Mouse (Mus musculus) intestine, embryonic 16.5 days (tissue): ENCODE data around the gene Eva1b. TPM values are rescaled to one million over a fixed set of nuclear protein-coding genes. Genes with fewer than 3 reads are reported as not detected.

Source experiments
- polyA plus RNA-seq: library from polyadenylated mRNA; unstranded; fragments of >200 nt; fragmentation: Nextera tagmentation; extraction: Ambion mirVana; gene quantifications from 2 replicates; pipeline ENCODE4 v1.2.1, GENCODE M21; 2015

The Eva1b gene
- polyA plus RNA-seq, 1 experiment from 2014 or later: 35.4 TPM

Other genes starting within 250 kb of the Eva1b start
- gene Csf3r, start 123.2 kb upstream of the Eva1b start, polyA plus RNA-seq: 0.56 and 0.83 TPM in 2 replicates
- gene Mrps15, start 100.8 kb upstream of the Eva1b start, polyA plus RNA-seq: 142 and 151 TPM in 2 replicates
- gene Oscp1, start 89.2 kb upstream of the Eva1b start, polyA plus RNA-seq: 7.2 and 11.1 TPM in 2 replicates
- 54.8 and 57.5 TPM in 2 replicates for gene Lsm10, start 51.1 kb upstream of the Eva1b start, polyA plus RNA-seq
- 26.1 and 28.5 TPM in 2 replicates for gene Stk40, start 43.8 kb upstream of the Eva1b start, polyA plus RNA-seq
- gene Sh3d21, start 15.7 kb downstream of the Eva1b start, polyA plus RNA-seq: 13.2 and 13.9 TPM in 2 replicates
- gene Thrap3, start 55.0 kb downstream of the Eva1b start, polyA plus RNA-seq: 132 and 141 TPM in 2 replicates
- 13.1 and 16.7 TPM in 2 replicates for gene Map7d1, start 108.6 kb downstream of the Eva1b start, polyA plus RNA-seq
- gene Trappc3, start 114.6 kb downstream of the Eva1b start, polyA plus RNA-seq: 105 and 107 TPM in 2 replicates
- 3.5 and 4.5 TPM in 2 replicates for gene Col8a2, start 139.0 kb downstream of the Eva1b start, polyA plus RNA-seq
- 59.0 and 60.1 TPM in 2 replicates for gene Adprhl2, start 174.0 kb downstream of the Eva1b start, polyA plus RNA-seq
- 4.8 and 5.6 TPM in 2 replicates for gene Tekt2, start 177.9 kb downstream of the Eva1b start, polyA plus RNA-seq